Mouse (Mus musculus) gastrocnemius, postnatal 14 days (tissue): ENCODE results near the gene Asf1b. TPM values are rescaled to one million over a fixed set of nuclear protein-coding genes. Genes with fewer than 3 reads are reported as not detected.
"Not testable (repeated sequence)": the region's sequence is repeated elsewhere in the genome, so short reads cannot be mapped to it uniquely, and the experiment has no call there.

Experiments used
- DNase-seq: peaks from one replicate; pipeline ENCODE4 v3.0.0; 2021; ENCODE audit warnings: mixed read lengths
- intact Hi-C: fragments of 180-260 bp; cut with DNase I; formaldehyde crosslinking; loops from one replicate; pipeline ENCODE4 v1.15.1; 2025; ENCODE audit warnings: low total_unique reads
- total RNA-seq, 2 experiments: library from RNA; stranded (reverse); gene quantifications; 2 replicates each; pipeline ENCODE4 v1.2.3; 2021

The Asf1b gene
- total RNA-seq, 2 experiments from 2014 or later, result 2.0 to 3.1 TPM

- DNase-seq, result no peak
- intact Hi-C loops, result no loop called here
Measured at GRCm38 (mm10) chr8:83990170-83990569, 34.9 kb downstream of the Asf1b start.

- no peak for DNase-seq
- intact Hi-C loops, result no loop called here
Measured at GRCm38 (mm10) chr8:83992488-83992887, 37.2 kb downstream of the Asf1b start.

GRCm38 (mm10) chr8:83994030-83994429, 38.7 kb downstream of the Asf1b start:
- intact Hi-C loops, result no loop called here
- DNase-seq, result no peak

- DNase-seq, result no peak
- intact Hi-C loops, result no loop called here
Measured at GRCm38 (mm10) chr8:83995973-83996372, 40.7 kb downstream of the Asf1b start.

- intact Hi-C loops, result no loop called here
- DNase-seq, result peak; percentile 94
Measured at GRCm38 (mm10) chr8:83996567-83997505, 41.5 kb downstream of the Asf1b start.

- intact Hi-C loops, result no loop called here
- peak; percentile 64 for DNase-seq
Measured at GRCm38 (mm10) chr8:83997511-83998141, 42.3 kb downstream of the Asf1b start, which contains the start of gene Samd1. TSS of gene Samd1 (plus strand) at chr8:83997672.

GRCm38 (mm10) chr8:83998231-83999056, 43.1 kb downstream of the Asf1b start:
- intact Hi-C loops, result no loop called here
- DNase-seq, result peak; percentile 60

- intact Hi-C loops, result no loop called here
- no peak for DNase-seq
Measured at GRCm38 (mm10) chr8:83999057-83999705, 43.9 kb downstream of the Asf1b start.

GRCm38 (mm10) chr8:83999825-84000224, 44.5 kb downstream of the Asf1b start:
- intact Hi-C loops, result no loop called here
- no peak for DNase-seq

- intact Hi-C loops, result no loop called here
- no peak for DNase-seq
Measured at GRCm38 (mm10) chr8:84001281-84002000, 46.1 kb downstream of the Asf1b start, which contains the start of gene 1700067K01Rik. TSS of gene 1700067K01Rik (plus strand) at chr8:84001502.

- intact Hi-C loops, result no loop called here
- DNase-seq, result no peak
Measured at GRCm38 (mm10) chr8:84002957-84003611, 47.8 kb downstream of the Asf1b start.

- intact Hi-C loops, result no loop called here
- DNase-seq, result no peak
Measured at GRCm38 (mm10) chr8:84003612-84004246, 48.4 kb downstream of the Asf1b start.

GRCm38 (mm10) chr8:84004533-84005201, 49.4 kb downstream of the Asf1b start:
- intact Hi-C loops, result no loop called here
- peak; percentile 95 for DNase-seq

- DNase-seq, intact Hi-C loops: not testable (repeated sequence)
Measured at GRCm38 (mm10) chr8:84005502-84005901, 50.2 kb downstream of the Asf1b start.

- intact Hi-C loops, result no loop called here
- no peak for DNase-seq
Measured at GRCm38 (mm10) chr8:84008362-84008761, 53.1 kb downstream of the Asf1b start.

- DNase-seq, result peak; percentile 87
- intact Hi-C loops, result no loop called here
Measured at GRCm38 (mm10) chr8:84009876-84010275, 54.6 kb downstream of the Asf1b start.
